Mouse (Mus musculus) brain, embryonic 18.5 days (tissue): ENCODE results near the gene Pnrc2.

Experiments used
- DNase-seq: peaks from one replicate; pipeline ENCODE4 v3.0.0-alpha.2; 2012; ENCODE audit warnings: low read depth, low spot score

The Pnrc2 gene

DNA sequence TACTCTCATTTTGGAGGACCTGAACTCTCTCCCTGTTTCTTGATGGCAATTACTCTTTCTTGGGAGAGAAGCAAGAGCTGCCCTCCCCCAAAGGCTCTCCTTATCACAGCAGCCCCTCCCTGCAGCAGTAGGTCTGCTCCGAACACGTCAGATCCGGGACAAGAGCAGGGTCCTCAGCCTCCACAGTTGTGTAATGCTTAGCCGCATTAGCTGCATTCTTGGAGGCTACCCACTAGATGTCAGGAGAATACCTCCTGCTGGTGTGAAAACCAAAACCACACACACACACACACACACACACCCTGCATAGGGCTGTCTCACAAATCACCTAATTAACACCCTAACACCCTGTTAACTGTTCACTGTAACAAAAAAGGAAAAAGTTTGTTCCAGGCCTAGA lies 19.2 kb upstream of the Pnrc2 start:
- no peak for DNase-seq

- DNase-seq, result no peak
These were observed 17.9 kb upstream of the Pnrc2 start for GRCm38 (mm10) chr4:135891539-135891938.

DNA sequence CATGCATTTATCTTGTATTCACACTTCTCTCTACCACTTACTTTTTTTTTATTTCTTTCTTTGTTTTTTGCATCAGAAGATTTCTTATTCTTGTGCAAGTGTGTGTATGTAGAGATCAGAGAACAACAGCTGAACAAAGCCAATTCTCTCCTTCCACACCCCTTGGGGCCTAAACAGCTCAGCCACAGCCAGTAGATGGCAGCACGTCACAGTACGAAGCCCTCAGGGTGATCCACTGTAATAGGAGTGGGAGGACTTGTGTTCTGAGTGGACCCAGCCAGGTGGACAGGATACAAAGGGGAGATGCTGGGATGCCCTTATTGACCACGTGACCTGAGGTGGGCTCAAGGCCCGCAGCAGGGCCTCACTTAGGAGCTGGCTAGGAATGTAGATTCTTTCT lies 16.2 kb upstream of the Pnrc2 start:
- no peak for DNase-seq

- DNase-seq, result no peak
These were observed 15.7 kb upstream of the Pnrc2 start for GRCm38 (mm10) chr4:135889146-135889883.

GRCm38 (mm10) chr4:135888448-135889057 lies 14.9 kb upstream of the Pnrc2 start:
- DNase-seq, result no peak

DNA sequence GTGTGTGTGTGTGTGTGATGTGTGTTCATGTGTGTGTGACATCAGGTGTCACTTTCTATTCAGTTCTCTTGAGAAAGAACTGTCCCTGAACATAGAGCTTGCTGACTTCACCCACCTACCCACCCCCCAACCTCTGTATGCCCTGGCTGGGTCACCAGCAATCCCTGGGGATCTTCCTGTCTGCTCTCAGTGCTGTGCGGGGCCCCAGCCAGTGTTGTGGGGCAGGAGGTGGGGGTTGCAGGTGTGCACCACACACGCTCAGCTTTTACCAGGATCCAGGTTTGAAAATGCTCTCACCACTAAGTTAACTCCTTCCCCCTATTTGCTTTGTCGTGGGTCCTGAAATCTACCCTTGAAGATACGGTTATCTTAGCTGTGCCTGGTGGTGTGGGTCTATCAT lies 12.5 kb upstream of the Pnrc2 start:
- no peak for DNase-seq

DNA sequence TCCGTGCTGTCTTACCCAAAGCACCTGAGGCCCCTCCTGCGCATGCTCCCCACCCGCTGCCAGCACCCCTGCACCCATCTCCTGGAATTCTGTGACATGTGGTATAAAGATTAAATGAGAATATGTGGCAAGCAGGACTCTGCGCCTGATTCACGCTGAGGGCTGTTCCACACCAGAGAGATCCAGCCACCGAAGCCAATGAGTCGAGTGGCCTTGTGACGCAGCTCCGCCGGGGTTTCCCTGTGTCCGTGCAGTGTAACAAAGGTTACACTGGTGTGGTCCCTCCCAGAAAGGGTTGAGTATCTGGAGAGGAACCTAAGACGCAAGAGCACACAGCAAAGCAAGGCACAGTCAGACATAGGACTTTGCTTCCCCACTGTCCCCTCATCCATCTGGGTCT lies 12.0 kb upstream of the Pnrc2 start:
- DNase-seq, result no peak

DNA sequence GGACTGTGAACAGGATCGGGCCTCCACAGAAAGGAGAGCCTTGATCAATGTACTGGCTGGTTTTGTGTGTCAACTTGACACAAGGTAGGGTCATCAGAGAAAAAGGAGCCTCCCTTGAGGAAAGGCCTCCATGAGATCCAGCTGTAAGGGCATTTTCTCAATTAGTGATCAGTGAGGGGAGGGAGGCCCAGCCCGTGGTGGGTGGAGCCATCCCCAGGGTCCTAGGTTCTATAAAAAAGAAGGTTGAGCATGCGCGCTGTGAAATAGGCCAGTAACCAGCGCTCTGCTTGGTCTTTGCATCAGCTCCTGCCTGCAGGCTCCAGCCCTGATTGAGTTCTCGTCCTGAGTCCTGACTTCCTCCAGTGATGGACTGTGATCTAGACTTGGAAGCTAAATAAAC lies 10.9 kb upstream of the Pnrc2 start:
- DNase-seq, result no peak

GRCm38 (mm10) chr4:135883881-135884516 lies 10.3 kb upstream of the Pnrc2 start:
- DNase-seq, result no peak

GRCm38 (mm10) chr4:135883401-135883851 lies 9.8 kb upstream of the Pnrc2 start:
- DNase-seq, result no peak

- no peak for DNase-seq
These were observed 8.4 kb upstream of the Pnrc2 start for GRCm38 (mm10) chr4:135882023-135882422.

- DNase-seq, result no peak
These were observed 6.9 kb upstream of the Pnrc2 start for GRCm38 (mm10) chr4:135880576-135880975.

- DNase-seq, result no peak
These were observed 6.4 kb upstream of the Pnrc2 start for GRCm38 (mm10) chr4:135880018-135880417.

- DNase-seq, result no peak
These were observed 5.4 kb upstream of the Pnrc2 start for GRCm38 (mm10) chr4:135879021-135879420.

- no peak for DNase-seq
These were observed 4.1 kb upstream of the Pnrc2 start for GRCm38 (mm10) chr4:135877742-135878141.

- DNase-seq, result no peak
These were observed 3.0 kb upstream of the Pnrc2 start for GRCm38 (mm10) chr4:135876583-135877020.

- no peak for DNase-seq
These were observed 2.4 kb upstream of the Pnrc2 start for GRCm38 (mm10) chr4:135875991-135876582.

DNA sequence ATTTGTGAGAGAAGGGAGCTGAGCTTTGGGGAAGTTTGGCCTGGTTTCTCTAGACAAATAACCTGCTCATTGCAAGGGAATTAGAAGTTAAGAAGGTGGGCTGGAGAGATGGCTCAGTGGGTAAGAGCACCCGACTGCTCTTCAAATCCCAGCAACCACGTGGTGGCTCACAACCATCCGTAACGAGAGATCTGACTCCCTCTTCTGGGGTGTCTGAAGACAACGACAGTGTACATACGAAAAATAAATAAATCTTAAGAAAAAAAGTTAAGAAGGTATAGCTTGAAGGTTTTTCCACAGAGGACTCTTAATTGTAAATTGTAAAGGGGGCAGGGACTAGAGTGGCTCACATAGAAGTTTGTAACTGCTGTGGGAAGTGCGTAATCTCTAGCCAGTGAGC lies 1.9 kb upstream of the Pnrc2 start:
- DNase-seq, result no peak

DNA sequence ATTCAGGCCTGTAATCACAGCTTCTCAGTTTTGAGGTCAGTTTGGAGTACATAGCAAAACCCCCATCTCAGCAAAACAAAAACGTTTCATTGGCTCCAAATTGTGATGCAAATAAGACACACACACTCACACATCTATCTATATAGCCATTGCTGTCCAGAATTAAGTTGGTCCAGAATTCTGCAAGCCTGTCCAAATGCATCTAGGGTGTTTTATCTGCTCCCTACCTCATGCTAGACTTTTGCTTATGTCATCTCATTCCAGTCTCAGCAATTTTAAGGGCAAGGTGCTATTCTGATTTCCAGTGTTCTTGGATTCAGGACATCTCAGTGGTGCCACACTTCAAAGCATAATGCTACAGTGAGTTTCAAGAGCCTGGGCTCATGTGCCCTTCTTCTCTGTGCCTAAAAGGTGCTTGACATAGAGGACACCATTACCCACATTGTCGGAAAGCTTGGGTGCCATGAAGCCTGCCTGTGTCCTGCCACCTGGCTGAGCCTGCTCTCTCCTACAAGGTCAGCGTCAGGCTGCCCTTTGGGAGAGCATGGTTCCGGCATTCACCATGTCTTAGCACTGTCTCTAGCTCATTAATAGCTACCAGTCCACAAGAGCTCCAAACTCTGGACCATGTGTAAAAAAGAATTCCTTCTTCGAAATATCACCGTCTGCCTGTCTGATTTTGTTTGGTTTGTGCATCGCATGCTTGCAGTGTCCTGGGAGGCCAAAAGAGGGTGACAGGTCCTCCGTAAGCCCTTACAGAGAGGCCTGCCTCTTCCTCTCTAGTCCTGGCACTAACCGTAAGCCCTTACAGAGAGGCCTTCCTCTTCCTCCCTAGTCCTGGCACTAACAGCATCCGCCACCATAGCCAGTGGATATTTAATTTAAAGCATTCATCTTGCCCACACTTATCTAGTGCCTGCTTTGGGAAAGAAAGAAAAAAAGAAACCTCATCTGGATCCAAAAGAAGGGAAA lies 1.2 kb upstream of the Pnrc2 start:
- no peak for DNase-seq

GRCm38 (mm10) chr4:135872589-135873391 lies 860 bp downstream of the Pnrc2 start:
- no peak for DNase-seq
